10 mouse cellular contexts compared by ENCODE assay signal in genomic region chr17:65906313-65906894, GRCm38 (mm10). TPM values are rescaled to one million over a fixed set of nuclear protein-coding genes. Genes with fewer than 3 reads are reported as not detected.
DNase-seq lines count a peak whose midpoint lies in the region; ATAC-seq and TF ChIP-seq lines count a peak whose summit lies in the region.
"Had no signal": no experiment of that assay in that cellular context is flagged by ENCODE, and none has a peak within 500 bp of the region (broad histone marks: within the 10 kb centered on the region; RNA-seq: fewer than 3 reads in every experiment).

No protein-coding gene starts in this region.

- H3K4me2 ChIP-seq in heart, embryonic 14.5 days (ENCODE audit: low read length): peak overlapping the region; percentile 47
- no peak overlapping the region for H3K4me2 ChIP-seq in hindbrain, embryonic 12.5 days (replicated peaks)

- intact Hi-C loops in gastrocnemius, postnatal 14 days (cut with DNase I; ENCODE audit: low total_unique reads): no loop called here

- WGBS in heart, embryonic 14.5 days: 26% methylated on average over 12 of the region's 12 CpGs
- WGBS in hindbrain, embryonic 12.5 days: 47% methylated on average over 11 of the region's 12 CpGs

- H3K4me3 ChIP-seq in heart, embryonic 14.5 days (ENCODE audit: control insufficient read depth in 1 of 2, insufficient read depth in 1 of 2, low read depth in 1 of 2, low read length in 2 of 2): no peak overlapping the region
- peak overlapping the region; percentile 65; the same call in 1 of the 2 replicates for H3K4me3 ChIP-seq in E14TG2a.4 (replicated peaks; ENCODE audit: low read length)
- no peak overlapping the region for H3K4me3 ChIP-seq in hindbrain, embryonic 12.5 days
- H3K4me3 ChIP-seq: hindbrain, embryonic 10.5 days; myocyte had no signal

- H3K9ac ChIP-seq in heart, embryonic 14.5 days (ENCODE audit: low read length): peak overlapping the region; percentile 35; the same call in 1 of the 2 replicates
- H3K9ac ChIP-seq in hindbrain, embryonic 12.5 days: no peak overlapping the region

- peak overlapping the region; percentile 72 to 78 for H3K27ac ChIP-seq in heart, embryonic 14.5 days (replicated peaks in 1 of 2; ENCODE audit: control insufficient read depth in 1 of 2, insufficient read depth in 1 of 2, low read depth in 2 of 2, low read length in 2 of 2)
- no peak overlapping the region for H3K27ac ChIP-seq in hindbrain, embryonic 12.5 days

- no peaks in the 10 kb centered on the region; the same call in 1 of the 2 replicates for H3K36me3 ChIP-seq in heart, embryonic 14.5 days (ENCODE audit: control insufficient read depth, insufficient read depth, low read length)
- H3K36me3 ChIP-seq in E14TG2a.4 (ENCODE audit: insufficient read depth, low read length): no peaks in the 10 kb centered on the region
- no peaks in the 10 kb centered on the region for H3K36me3 ChIP-seq in hindbrain, embryonic 12.5 days
- H3K36me3 ChIP-seq: hindbrain, embryonic 10.5 days had no signal

- peaks cover 8 to 14% of the 10 kb centered on the region in 2 experiments for H3K4me1 ChIP-seq in heart, embryonic 14.5 days (ENCODE audit: control insufficient read depth in 2 of 2, insufficient read depth in 2 of 2, low read length in 2 of 2)
- peaks cover 39% of the 10 kb centered on the region for H3K4me1 ChIP-seq in E14TG2a.4 (replicated peaks; ENCODE audit: low read depth, low read length)
- H3K4me1 ChIP-seq in hindbrain, embryonic 12.5 days: peaks cover 6% of the 10 kb centered on the region; the same call in 1 of the 2 replicates

- DNase-seq in heart, postnatal 4 days: no peak
- no peak for DNase-seq in gastrocnemius, postnatal 14 days
- DNase-seq in frontal cortex, postnatal 10 days (ENCODE audit: low spot score in 2 of 2): no peak

- H3K9me3 ChIP-seq in heart, embryonic 14.5 days (ENCODE audit: control insufficient read depth, low read length): peaks cover 9% of the 10 kb centered on the region; the same call in 1 of the 2 replicates
- H3K9me3 ChIP-seq in E14TG2a.4 (ENCODE audit: low read length): peaks cover 7% of the 10 kb centered on the region
- H3K9me3 ChIP-seq in hindbrain, embryonic 12.5 days (replicated peaks): 0 out of 2 replicates have a peak, but pooled peaks cover 11% of the 10 kb centered on the region

- H3K27me3 ChIP-seq in heart, embryonic 14.5 days (ENCODE audit: control insufficient read depth, insufficient read depth, low read length): no peaks in the 10 kb centered on the region
- H3K27me3 ChIP-seq in E14TG2a.4 (ENCODE audit: insufficient read depth, low read length): peaks cover 6% of the 10 kb centered on the region; the same call in 1 of the 2 replicates
- H3K27me3 ChIP-seq in hindbrain, embryonic 12.5 days: no peaks in the 10 kb centered on the region

- TF ChIP-seq CTCF in E14TG2a.4 (conservative IDR thresholded peaks at IDR 0.05; ENCODE audit: low read length): no peak

- ATAC-seq in heart, embryonic 14.5 days (ENCODE audit: insufficient number of reproducible peaks, insufficient read depth, low FRiP score, low read depth): peak; percentile 6; the same call in 1 of the 2 replicates
- peak; percentile 25 to 56; a peak in 1 of 4 replicates for ATAC-seq in hematopoietic stem cell, adult 5-6 weeks (replicated peaks in 1 of 2; ENCODE audit: insufficient read depth in 1 of 2, low FRiP score in 2 of 2, low TSS enrichment in 1 of 2, low read depth in 1 of 2, poor library complexity in 2 of 2, severe bottlenecking in 2 of 2)
- ATAC-seq in megakaryocyte, adult 5-6 weeks (ENCODE audit: poor library complexity, severe bottlenecking): peak; percentile 64
- ATAC-seq in hindbrain, embryonic 12.5 days (ENCODE audit: low FRiP score): no peak

RNA-seq across cellular contexts. Expression of gene Ralbp1, which starts 20.8 kb away (rescaled TPM):
- 42.8 and 49.4 TPM in 2 replicates for polyA plus RNA-seq in heart, embryonic 14.5 days (2014; fragmentation: Nextera tagmentation; extraction: Ambion mirVana)
- 10 to 100 TPM; 29.3 to 33.4 TPM for total RNA-seq in heart, postnatal 4 days (2021)
- 101 and 125 TPM in 2 replicates for total RNA-seq in hematopoietic stem cell, adult 5-6 weeks (2017)
- total RNA-seq in megakaryocyte, adult 5-6 weeks (2015): 32.3 and 34.9 TPM in 2 replicates
- total RNA-seq in megakaryocyte, adult 5-6 weeks (2017): 102 and 104 TPM in 2 replicates
- total RNA-seq in gastrocnemius, postnatal 14 days (2021): 10 to 100 TPM; 25.3 to 25.8 TPM
- polyA plus RNA-seq in hindbrain, embryonic 12.5 days (2016; fragmentation: Nextera tagmentation; extraction: Ambion mirVana): 49.3 and 50.9 TPM in 2 replicates

RNA-seq across cellular contexts. Expression of gene Twsg1, which starts 44.6 kb away (rescaled TPM):
- 119 and 121 TPM in 2 replicates for polyA plus RNA-seq in heart, embryonic 14.5 days (2014; fragmentation: Nextera tagmentation; extraction: Ambion mirVana)
- total RNA-seq in heart, postnatal 4 days (2021): 10 to 100 TPM; 80.3 to 81.0 TPM
- total RNA-seq in hematopoietic stem cell, adult 5-6 weeks (2017): 30.9 and 39.7 TPM in 2 replicates
- 6.5 and 7.3 TPM in 2 replicates for total RNA-seq in megakaryocyte, adult 5-6 weeks (2015)
- total RNA-seq in megakaryocyte, adult 5-6 weeks (2017): 4.1 and 5.2 TPM in 2 replicates
- 10 to 100 TPM; 16.9 to 25.5 TPM for total RNA-seq in gastrocnemius, postnatal 14 days (2021)
- 100 and 108 TPM in 2 replicates for polyA plus RNA-seq in hindbrain, embryonic 12.5 days (2016; fragmentation: Nextera tagmentation; extraction: Ambion mirVana)
